Mouse (Mus musculus) brain, adult 2 months (tissue): ENCODE measurements around the gene Gm20441.
"Not testable (repeated sequence)": the region's sequence is repeated elsewhere in the genome, so short reads cannot be mapped to it uniquely, and the experiment has no call there.

Experiments used
- DNase-seq: peaks from one replicate; pipeline ENCODE4 v3.0.0; 2011; ENCODE audit warnings: low read depth, low spot score

Gm20441 gene

DNA sequence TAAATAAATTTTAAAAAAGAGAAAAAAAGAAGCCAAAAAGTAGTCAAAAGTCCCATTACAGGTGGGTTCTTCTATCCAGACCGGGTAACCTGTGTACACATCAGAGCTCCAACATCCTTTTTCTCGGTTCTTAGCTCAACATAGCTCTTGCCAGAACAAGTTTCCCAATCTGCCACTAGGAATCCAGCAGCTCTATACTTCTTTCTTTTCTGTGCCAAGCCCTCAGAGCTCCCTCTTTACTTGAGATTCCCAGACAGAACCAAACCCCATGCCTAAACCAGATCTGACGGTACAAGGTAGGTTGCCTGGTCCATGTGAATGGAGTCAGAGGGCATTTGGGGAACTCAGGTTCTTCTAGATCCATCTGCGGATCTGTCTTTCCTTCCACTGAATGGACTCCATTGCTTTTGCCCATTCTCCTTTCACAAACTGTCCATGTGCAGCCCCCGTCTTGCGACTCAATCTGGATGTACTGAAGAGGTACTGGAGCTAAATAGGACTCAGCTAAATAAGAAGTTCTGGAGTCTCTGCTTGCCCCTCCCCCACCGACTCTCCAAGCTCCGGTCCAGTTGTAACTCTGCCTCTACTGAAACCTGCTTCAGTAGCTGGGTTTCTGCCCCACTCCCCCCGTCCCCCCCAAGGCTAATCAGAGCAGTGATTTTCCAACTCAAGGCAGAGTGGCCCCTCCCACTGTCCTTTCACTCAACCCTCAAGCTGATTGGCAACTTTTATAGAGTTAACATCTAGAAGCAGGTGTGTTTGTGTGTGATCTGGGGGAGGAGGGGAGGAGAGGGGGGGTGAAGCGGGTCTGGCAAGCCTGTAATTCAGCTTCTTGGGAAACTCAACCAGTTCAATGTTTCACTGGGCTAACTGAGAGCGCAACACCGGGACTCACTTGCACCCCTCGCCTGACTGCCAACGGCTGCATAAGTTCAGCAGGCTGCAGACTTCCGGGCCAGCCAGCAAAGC lies 1.3 kb downstream of the Gm20441 start:
- DNase-seq, result no peak

- DNase-seq, result peak; percentile 79
Observed at GRCm38 (mm10) chr10:75777885-75778284, 2.9 kb downstream of the Gm20441 start.

DNA sequence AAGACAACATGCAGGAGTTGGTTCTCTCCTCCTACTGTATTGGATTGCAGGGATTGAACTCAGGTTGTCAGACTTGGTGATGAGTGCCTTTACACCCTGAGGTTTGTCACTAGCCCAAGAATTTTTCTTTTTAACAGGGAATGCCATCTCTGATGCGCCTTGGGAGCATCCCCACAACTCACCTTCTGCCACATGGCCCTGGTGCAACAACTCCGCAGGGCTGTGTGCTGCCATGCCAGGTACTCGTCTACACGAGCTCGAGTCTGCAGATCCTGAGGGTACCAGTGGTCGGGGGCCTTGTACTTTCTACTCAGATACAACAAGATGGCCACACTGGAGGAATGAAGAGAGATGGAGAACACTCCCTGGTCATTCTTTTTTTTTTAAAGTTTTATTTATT lies 4.2 kb downstream of the Gm20441 start:
- no peak for DNase-seq

DNA sequence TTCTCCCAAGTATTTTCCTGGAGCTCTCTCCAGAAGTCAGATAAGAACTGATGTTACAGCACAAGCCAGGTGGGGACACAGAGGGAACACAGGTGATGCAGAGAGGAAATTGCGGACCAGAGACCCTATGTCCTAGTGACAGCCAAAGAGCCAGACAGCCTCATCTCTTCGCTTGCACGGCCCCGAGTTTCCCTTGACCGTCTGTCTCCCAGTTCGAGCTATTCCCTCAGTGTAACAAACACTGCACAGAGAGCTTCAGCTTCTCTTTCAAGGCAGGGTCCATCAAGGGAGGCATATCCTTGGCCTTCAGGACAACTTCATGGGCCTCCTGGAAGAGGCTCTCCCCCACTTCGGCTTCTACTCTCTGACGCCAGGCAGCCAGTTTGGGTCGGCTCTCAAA lies 6.2 kb downstream of the Gm20441 start:
- DNase-seq, result no peak

DNA sequence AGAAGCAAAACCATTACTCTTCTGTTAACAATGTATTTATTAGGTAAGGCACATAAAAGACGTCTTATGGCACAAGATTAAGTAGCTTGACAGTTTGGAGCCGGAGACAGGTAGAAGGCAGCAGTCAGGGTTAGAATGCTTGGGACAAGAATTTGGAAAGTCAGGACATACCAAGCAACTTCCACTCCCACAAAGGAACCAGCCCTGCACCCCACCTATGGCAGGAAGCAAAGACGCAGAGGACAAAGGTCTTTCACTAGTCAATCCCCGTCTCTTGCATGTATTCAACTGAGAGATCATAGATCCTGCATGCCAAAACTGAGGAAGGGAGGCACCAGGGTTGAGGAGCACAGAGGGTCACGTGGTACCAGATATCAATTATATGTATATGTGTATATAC lies 6.7 kb downstream of the Gm20441 start:
- DNase-seq, result no peak

DNA sequence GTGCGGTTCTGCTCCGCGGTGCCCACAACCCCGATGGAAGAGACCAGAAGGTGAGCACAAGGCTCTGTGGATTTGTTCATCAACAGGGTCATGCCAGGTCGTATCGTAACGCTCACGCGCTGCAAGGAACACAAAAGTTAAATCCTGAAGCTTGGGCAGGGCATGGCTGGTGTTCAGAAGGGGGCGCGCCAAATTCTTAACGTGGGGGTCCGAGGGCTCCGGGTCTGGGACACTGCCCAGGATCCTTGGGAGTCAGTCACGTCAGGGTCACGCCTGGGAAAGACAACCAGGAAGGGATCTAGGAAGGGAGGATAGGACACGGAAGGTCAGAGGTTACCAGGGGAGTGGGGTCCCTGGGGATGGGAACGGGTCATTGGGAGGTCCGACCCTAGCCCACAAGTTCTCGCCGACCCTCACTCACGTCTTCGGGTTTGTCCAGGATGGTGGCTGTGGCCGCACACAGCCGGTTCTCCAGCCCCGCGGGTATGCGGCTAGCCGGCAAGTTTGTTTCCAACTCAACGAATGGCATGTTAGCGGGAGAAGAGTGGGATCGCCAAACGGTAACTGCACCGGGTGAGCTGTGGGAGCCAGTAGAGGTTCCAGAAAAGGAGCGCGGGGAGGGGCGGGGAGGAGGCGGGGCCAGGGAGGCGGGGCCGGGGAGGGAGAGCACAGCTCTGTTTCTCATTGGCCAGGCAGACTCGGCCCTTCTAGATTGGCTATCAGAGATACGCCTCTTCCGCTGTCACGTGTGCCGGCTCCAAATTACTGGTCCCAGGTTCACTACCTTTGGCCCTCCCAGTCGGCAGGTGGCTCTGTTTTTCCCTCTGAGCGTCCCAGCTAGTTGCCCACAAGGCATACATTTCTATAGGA lies 7.7 kb downstream of the Gm20441 start, which contains the start of gene Ddt:
TSS of gene Ddt (minus strand) at position 620 of the 870 bp plus-strand sequence.
- DNase-seq, result peak; percentile 99

GRCm38 (mm10) chr10:75767756-75768155 lies 13.0 kb downstream of the Gm20441 start:
- not testable (repeated sequence) for DNase-seq

DNA sequence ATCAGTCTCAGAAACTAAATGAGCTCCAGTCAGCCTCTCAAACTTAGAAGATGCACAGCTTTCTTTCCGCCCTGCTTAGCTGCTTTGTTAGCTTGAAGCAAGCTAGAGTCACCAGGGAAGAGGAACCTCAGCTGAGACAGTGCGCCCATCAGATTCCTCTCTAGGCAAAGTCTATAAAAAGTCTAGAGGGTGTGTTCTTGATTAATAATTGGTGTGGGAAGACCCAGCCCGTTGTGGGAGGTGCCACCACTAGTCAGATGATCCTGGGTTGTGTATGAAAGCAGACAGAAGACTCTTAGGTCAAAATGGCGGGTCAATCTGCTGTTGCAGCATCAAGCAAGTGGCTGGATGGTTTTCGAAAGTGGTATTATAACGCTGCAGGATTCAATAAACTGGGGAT lies 13.9 kb downstream of the Gm20441 start:
- no peak for DNase-seq

DNA sequence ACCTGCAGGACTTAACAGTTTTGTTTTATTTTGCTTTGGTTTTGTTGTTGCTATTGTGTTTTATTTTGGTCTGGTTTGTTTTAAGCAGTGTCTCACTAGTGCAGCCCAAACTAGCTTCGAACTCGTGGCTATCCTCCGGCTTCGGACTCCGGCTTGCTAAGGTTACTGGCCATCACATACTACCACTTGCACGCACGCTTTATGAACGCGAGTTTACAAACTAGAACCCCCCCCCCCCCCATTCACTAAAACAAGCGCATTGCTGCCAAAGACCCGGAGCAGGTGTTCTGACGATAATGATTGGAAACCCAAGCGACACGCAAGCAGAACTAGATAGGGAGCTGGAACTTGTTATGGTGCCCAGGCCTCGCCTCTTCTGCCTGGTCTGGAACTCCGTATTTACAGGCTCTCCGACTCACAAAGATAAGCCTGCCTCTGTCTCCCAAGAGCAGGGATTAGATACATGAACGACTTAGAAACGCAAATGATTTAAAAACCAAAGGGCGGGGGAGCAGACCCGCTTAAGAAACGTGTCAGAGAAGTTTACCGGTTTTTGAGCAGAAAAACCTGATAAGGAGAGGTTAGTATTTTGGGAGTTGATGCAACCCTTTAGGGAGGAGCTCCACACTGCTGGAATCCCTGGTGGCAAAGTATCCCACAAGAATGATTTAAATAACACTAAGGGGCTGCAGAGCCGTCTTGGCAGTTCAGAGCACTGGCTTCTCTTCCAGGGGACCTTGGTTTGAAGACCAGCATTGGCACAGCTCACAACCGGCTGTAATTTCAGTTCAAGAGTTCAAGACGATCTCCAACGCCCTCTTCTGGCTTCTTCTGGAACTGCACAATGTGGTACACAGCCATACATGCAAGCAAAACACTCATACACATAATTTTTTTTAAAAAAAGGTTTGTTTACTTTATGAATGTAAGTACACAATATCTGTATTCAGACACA lies 16.0 kb downstream of the Gm20441 start:
- peak; percentile 90 for DNase-seq

- DNase-seq, result peak; percentile 100
Observed at GRCm38 (mm10) chr10:75763682-75764518, 16.9 kb downstream of the Gm20441 start, which contains the start of gene Cabin1. TSS of gene Cabin1 (minus strand) at chr10:75764341.

DNA sequence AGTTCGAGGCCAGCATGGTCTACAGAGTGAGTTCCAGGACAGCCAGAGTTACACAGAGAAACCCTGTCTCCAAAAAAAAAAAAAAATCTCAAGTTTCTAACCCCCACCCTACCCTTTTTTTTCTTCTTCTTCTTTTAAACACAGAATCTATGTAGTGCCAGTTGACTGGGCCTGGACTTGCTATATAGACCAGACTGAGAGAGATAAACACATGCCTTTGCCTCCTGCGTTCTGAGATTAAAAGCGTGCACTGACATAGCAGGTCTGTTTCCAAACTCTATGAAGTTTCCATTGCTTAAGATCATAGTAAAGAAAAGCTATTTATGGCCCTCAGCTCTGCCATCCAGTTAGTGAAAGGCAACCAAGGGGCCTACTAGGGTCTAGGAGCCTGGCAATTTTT lies 18.3 kb downstream of the Gm20441 start:
- no peak for DNase-seq

- no peak for DNase-seq
Observed at GRCm38 (mm10) chr10:75760311-75760710, 20.4 kb downstream of the Gm20441 start.

GRCm38 (mm10) chr10:75756719-75757118 lies 24.0 kb downstream of the Gm20441 start:
- DNase-seq, result no peak

DNA sequence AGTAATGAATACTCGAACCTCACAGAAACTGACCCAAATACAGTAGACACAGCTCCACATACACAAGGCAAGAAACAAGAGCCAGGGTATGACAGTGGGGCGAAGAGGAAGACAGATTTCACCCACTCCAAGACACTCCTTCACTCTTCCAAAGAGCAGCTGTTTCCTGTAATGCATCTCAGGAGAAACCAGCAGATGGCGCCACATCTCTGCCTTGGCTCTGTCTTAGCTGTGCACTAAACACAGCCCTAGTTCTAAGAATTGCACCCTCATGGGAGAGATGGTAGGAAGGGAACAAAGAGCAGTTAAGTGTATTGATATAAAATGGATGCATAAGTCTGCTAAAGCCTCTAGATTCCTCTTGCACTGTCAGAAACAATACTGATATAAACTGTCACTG lies 36.7 kb downstream of the Gm20441 start:
- DNase-seq, result peak; percentile 95

DNA sequence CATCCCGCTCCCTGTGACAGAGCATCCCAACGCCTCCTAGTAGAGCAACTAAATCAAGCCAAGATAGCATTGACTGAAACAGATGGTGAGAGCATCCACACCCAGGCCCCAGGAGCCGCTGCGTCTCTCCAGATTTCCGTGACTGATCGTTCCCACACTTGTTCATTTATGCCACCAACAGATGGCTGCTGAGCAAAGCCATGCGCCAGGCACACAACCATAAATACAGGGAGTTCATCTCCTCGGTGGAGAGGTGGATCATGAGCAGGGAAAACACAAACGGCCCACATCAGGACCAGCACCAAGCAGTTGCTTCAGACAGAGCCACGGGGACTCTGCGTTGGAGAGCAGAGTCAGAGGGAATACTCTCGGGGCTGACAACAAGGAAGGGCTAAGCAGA lies 37.4 kb downstream of the Gm20441 start:
- DNase-seq, result peak; percentile 95

DNA sequence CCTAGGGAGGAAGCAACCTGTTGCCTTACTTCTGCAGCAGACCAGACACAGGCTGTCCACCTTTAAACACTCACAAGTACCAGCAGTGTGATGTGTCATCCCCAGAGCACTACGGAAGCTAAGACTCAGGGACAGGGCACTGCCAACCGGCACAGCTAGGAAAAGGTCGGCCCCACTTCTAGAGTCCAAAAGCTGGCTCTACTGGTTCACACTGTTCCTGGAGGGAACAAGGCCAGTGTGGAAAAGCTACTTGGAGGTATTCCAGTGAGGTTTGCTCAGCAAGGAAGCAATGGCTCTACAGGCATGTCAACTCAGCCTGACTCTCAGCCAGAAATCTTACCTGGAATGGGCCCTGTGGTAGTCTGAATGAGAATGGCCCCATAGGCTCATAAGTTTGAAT lies 39.9 kb downstream of the Gm20441 start:
- DNase-seq, result peak; percentile 56

DNA sequence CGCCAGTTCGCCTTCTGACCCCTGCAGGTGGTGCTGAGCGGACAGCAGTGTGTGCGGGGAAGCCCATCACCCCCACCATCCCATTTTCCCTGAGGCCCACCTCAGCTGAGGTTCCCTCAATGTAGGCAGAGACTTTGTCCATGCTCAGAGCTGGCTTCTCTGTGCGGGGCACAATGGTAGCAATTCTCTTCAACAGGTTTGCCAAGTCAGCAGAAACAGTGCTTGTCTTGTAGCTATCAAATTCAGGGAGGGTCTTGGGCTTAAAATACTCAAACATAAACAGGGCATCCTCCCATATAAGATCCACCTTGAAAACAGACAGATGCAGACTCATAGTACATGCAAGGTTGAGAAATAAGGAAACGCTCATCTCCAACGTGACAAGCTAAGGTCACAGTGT lies 55.3 kb downstream of the Gm20441 start:
- DNase-seq, result no peak
